8 mouse cellular contexts compared by ENCODE assay signal in the genomic region with DNA sequence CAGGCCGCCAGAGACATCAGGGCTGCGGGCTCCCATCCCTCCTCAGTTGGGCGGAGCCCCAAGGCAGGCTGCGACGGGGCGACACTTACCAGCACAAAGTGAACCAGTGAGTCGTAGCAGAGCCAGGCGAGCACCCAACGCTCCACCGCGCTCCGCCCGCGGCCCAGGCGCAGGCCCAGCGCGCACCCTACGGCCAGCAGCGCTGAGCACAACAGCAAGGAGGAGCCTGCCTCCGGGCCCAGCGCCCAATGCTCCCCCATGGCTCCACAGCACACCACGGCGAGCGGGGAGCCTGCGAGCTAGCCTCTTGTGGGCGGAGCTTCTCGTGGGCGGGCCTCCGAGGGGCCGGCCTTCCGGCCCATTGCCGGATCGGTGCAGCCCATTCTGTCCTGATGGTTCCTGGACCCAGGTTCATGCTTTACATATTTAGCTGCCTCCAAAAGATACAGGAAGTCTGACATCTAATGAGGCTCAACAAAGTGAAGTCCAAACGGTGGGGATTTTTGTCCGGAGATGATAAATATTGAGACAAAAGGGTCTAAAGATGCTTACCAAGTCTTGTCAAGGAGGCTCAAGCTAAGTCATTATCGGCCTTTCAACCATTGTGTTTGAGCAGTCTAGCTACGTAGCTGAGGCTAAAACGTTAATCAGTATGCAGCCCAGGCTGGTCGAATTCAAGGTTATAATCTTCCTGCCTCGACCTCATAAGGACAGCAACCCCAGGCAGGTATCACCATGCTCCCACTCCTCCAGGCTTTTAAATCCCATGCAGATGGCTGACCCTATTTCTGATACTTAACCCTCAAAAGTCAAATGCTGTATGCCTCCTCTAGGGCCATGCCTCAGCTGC. TPM values are rescaled to one million over a fixed set of nuclear protein-coding genes. Genes with fewer than 3 reads are reported as not detected.
DNase-seq lines count a peak whose midpoint lies in the region; ATAC-seq and TF ChIP-seq lines count a peak whose summit lies in the region.

TSS of gene Ebpl (minus strand) at position 309 of the 850 bp plus-strand sequence.

- no peaks in the 10 kb centered on the region for H3K27me3 ChIP-seq in forebrain, embryonic 15.5 days
- no peaks in the 10 kb centered on the region for H3K27me3 ChIP-seq in lung, embryonic 14.5 days (ENCODE audit: insufficient read depth, low read length)
- H3K27me3 ChIP-seq in thymus, adult 2 months (ENCODE audit: control insufficient read depth, insufficient read depth, low read length), result no peaks in the 10 kb centered on the region

- ATAC-seq in forebrain, embryonic 15.5 days (replicated peaks), result peak; percentile 97
- peak; percentile 98 for ATAC-seq in lung, embryonic 14.5 days (ENCODE audit: insufficient read depth)

- H3K9ac ChIP-seq in forebrain, embryonic 15.5 days (replicated peaks), result peak within 1 kb of the TSS; percentile 72
- peak within 1 kb of the TSS; percentile 74 for H3K9ac ChIP-seq in lung, embryonic 14.5 days

- WGBS in forebrain, embryonic 15.5 days, result under 1% methylated on average over 40 of the region's 40 CpGs
- 1% methylated on average over 40 of the region's 40 CpGs for WGBS in lung, embryonic 14.5 days
- WGBS in olfactory bulb, adult 2 months, result under 1% methylated on average over 40 of the region's 40 CpGs
- 3% methylated on average over 40 of the region's 40 CpGs for WGBS in thymus, adult 2 months

- peak; percentile 75 for DNase-seq in ES-CJ7 (ENCODE audit: low read depth, low spot score)
- DNase-seq in cerebellum, adult 11 months, result peak; percentile 90
- DNase-seq in heart, postnatal 36 days, result peak; percentile 93
- peak; percentile 91 to 94 for DNase-seq in layer of hippocampus, adult 2 months (ENCODE audit: low spot score in 2 of 2)
- peak; percentile 96 for DNase-seq in lung, embryonic 14.5 days
- DNase-seq in thymus, adult 2 months, result peak; percentile 89

- no peaks in the 10 kb centered on the region for H3K9me3 ChIP-seq in forebrain, embryonic 15.5 days
- H3K9me3 ChIP-seq in lung, embryonic 14.5 days (ENCODE audit: low read depth, low read length), result no peaks in the 10 kb centered on the region

- H3K4me2 ChIP-seq in forebrain, embryonic 15.5 days (replicated peaks), result peak within 1 kb of the TSS; percentile 59
- peak within 1 kb of the TSS; percentile 66 for H3K4me2 ChIP-seq in lung, embryonic 14.5 days

- peak; percentile 40 for TF ChIP-seq CTCF in layer of hippocampus, adult 2 months (conservative IDR thresholded peaks at IDR 0.05)
- TF ChIP-seq CTCF in lung, embryonic 14.5 days (IDR thresholded peaks at IDR 0.05; ENCODE audit: low read depth), result no peak
- TF ChIP-seq CTCF in olfactory bulb, adult 2 months (IDR thresholded peaks at IDR 0.05; ENCODE audit: insufficient read depth, low read depth, low read length), result no peak
- TF ChIP-seq CTCF in thymus, adult 2 months (IDR thresholded peaks at IDR 0.05; ENCODE audit: borderline replicate concordance, control insufficient read depth, extremely low read depth, insufficient read depth, low read length, poor library complexity), result peak; percentile 56; the same call in 1 of the 2 replicates

- peak within 1 kb of the TSS; percentile 77 for H3K4me3 ChIP-seq in forebrain, embryonic 15.5 days
- H3K4me3 ChIP-seq in layer of hippocampus, adult 2 months, result peak within 1 kb of the TSS; percentile 57
- H3K4me3 ChIP-seq in lung, embryonic 14.5 days (ENCODE audit: low read depth, low read length), result peak within 1 kb of the TSS; percentile 62
- H3K4me3 ChIP-seq in olfactory bulb, adult 2 months (ENCODE audit: insufficient read depth, low read depth, low read length), result peak within 1 kb of the TSS; percentile 64
- H3K4me3 ChIP-seq in thymus, adult 2 months (ENCODE audit: control insufficient read depth, insufficient read depth, low read length), result peak within 1 kb of the TSS; percentile 67

- peak; percentile 45; the same call in 1 of the 2 replicates for TF ChIP-seq POLR2A in olfactory bulb, adult 2 months (IDR thresholded peaks at IDR 0.05; ENCODE audit: insufficient read depth, low read depth, low read length)
- TF ChIP-seq POLR2A in thymus, adult 2 months (IDR thresholded peaks at IDR 0.05; ENCODE audit: control insufficient read depth, extremely low read depth, insufficient read depth, low read length, poor library complexity), result peak; percentile 58; the same call in 1 of the 2 replicates

- intact Hi-C loops in heart, postnatal 36 days (cut with DNase I), result loop anchor here (2.0 kb wide), 2 partner anchors 28 to 80 kb away; no protein-coding TSS in a partner anchor

- H3K4me1 ChIP-seq in forebrain, embryonic 15.5 days, result peaks cover 12% of the 10 kb centered on the region
- H3K4me1 ChIP-seq in lung, embryonic 14.5 days (ENCODE audit: insufficient read depth), result 0 out of 2 replicates have a peak, but pooled peaks cover 5% of the 10 kb centered on the region
- H3K4me1 ChIP-seq in olfactory bulb, adult 2 months (ENCODE audit: control insufficient read depth, insufficient read depth, low read length), result no peaks in the 10 kb centered on the region
- H3K4me1 ChIP-seq in thymus, adult 2 months (replicated peaks; ENCODE audit: control insufficient read depth, insufficient read depth, low read length), result peaks cover 6% of the 10 kb centered on the region

- H3K36me3 ChIP-seq in forebrain, embryonic 15.5 days, result 0 out of 2 replicates have a peak, but pooled peaks cover 5% of the 10 kb centered on the region
- 0 out of 2 replicates have a peak, but pooled peaks cover 3% of the 10 kb centered on the region for H3K36me3 ChIP-seq in lung, embryonic 14.5 days (ENCODE audit: insufficient read depth)
- no peaks in the 10 kb centered on the region for H3K36me3 ChIP-seq in thymus, adult 2 months (ENCODE audit: control insufficient read depth, insufficient read depth, low read length)

- peak within 1 kb of the TSS; percentile 89 for H3K27ac ChIP-seq in forebrain, embryonic 15.5 days (replicated peaks)
- H3K27ac ChIP-seq in layer of hippocampus, adult 2 months, result peak within 1 kb of the TSS; percentile 91
- peak within 1 kb of the TSS; percentile 86 for H3K27ac ChIP-seq in lung, embryonic 14.5 days (ENCODE audit: low read depth)
- H3K27ac ChIP-seq in olfactory bulb, adult 2 months (ENCODE audit: insufficient read depth, low read depth, low read length), result peak within 1 kb of the TSS; percentile 13
- no peak within 1 kb of the TSS for H3K27ac ChIP-seq in thymus, adult 2 months (ENCODE audit: control insufficient read depth, insufficient read depth, low read length)

RNA-seq across cellular contexts. Expression of gene Ebpl, which starts in this region (rescaled TPM):
- 11.1 TPM in 2 replicates for polyA plus RNA-seq in forebrain, embryonic 15.5 days (2015; fragmentation: Nextera tagmentation; extraction: Ambion mirVana)
- total RNA-seq in heart, postnatal 36 days (2021), result 1 to 10 TPM; 1.1 TPM
- 1 to 10 TPM; 6.3 to 7.2 TPM for total RNA-seq in layer of hippocampus, adult 2 months (2021)
- 8.8 and 9.4 TPM in 2 replicates for polyA plus RNA-seq in lung, embryonic 14.5 days (2014; fragmentation: Nextera tagmentation; extraction: Ambion mirVana)
- not detected in 2 replicates for polyA plus RNA-seq in olfactory bulb, adult 2 months (2012; ENCODE audit: insufficient read depth, insufficient read length, low replicate concordance, missing spikeins)
- 1.6 and 2.0 TPM in 2 replicates for polyA plus RNA-seq in thymus, adult 2 months (2012; rRNA removed)

Comparison
In these comparisons a context has a peak if more than half of its experiments do, and no peak if none do; other contexts are left out.
1. CTCF ChIP-seq: peak in layer of hippocampus, adult 2 months (single experiment) and thymus, adult 2 months (single experiment); none in lung, embryonic 14.5 days (single experiment) and olfactory bulb, adult 2 months (single experiment).
2. Peak in every context shown above with its lines, with median percentiles within 50 percentile points of each other: DNase-seq and H3K4me3 ChIP-seq.